Mouse (Mus musculus) spleen, postnatal 0 days (tissue): ENCODE results near the gene Nrl. TPM values are rescaled to one million over a fixed set of nuclear protein-coding genes. Genes with fewer than 3 reads are reported as not detected.

Source experiments
- polyA plus RNA-seq: library from polyadenylated mRNA; unstranded; fragments of >200 nt; fragmentation: Nextera tagmentation; extraction: Ambion mirVana; gene quantifications from 2 replicates; pipeline ENCODE4 v1.2.1, GENCODE M21; 2015

The Nrl gene
- polyA plus RNA-seq: not detected in 2 replicates

DNA sequence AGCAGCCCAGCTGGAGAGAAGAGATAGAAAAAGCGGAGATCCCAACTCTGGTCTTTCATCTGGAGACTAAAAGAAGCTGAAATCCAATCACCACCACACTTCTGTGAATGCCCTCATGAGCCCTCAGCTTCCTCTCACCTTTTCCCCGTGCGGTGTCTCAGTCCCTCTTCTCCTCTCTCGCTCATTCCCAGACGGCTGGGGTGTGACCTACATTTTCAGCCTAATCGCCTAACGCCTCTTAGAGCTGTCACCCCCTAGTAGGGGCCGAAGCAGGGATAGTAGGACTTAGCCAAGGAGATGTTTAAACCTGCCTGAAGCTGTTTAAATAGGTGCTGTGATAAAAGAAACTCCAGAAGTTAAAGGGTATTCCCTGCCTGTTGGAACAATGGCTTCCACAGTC is at the start of gene Nrl:
Gene Nrl, minus strand, starts transcription at position 197 of the 400 bp plus-strand sequence.

DNA sequence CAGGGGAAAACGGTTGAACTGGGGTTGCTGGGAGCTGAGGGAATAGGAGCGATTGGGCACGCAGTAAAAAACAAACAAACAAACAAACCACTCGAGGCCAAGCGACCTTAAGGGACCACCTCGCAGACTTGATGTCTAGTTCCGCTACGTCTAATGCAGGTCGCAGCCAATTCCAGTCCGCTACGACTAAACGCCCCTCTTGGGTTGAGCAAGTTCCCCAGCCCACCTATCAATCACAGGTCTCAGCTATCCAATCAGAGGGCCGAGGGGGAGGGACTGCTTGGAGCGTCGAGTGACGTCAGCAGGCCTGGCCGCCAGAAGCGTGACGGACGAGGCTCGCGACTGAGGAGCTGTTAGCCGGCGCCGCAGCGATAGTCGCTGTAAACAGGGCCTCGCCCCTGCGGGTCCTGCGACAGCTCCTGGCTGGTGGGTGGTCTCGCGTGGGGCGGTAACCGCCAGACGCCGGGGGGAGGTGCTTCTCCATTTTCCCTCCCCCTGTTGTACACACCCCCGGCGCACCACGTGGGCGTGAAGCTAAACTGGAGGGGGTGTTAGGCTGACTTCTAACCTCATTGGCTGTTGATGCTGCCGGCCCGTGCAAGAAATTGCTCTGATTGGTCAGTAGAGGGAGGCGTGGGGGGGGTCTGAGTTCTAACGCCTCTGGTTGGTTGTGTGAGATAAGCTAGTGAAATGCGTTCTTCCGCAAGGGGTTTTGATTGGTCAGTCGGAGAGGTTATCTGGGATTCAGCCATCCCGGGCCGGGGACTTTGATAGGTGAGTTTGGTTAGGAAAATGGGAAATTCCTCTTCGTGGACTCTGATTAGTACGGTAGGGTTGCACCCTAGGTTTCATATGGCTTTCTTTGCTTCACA is 35.7 kb upstream of the Nrl start, which contains the start of gene A730061H03Rik:
Gene A730061H03Rik, minus strand, starts transcription at position 205 of the 872 bp plus-strand sequence.

DNA sequence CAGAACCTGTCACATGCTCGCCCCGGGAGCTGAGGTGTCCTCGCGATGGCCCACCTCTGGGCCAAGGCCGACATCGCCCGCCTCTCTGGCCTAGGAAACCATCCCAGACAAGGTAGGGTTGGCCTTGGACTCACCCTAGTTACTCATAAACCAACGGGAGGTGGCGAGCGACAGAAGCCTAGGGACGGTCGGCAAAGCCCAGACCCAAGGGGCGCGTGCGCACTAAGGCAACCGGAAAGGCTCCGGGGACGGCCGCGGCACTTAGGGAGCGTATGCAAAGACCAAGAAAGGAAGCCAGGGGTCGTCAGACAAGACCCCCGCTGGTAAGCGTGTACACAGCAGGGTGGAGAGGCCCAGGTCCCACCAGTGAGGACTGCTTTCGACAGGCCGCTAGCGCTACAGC is 35.0 kb upstream of the Nrl start, which contains the start of gene Dcaf11:
Gene Dcaf11, plus strand, starts transcription at position 208 of the 403 bp plus-strand sequence.

DNA sequence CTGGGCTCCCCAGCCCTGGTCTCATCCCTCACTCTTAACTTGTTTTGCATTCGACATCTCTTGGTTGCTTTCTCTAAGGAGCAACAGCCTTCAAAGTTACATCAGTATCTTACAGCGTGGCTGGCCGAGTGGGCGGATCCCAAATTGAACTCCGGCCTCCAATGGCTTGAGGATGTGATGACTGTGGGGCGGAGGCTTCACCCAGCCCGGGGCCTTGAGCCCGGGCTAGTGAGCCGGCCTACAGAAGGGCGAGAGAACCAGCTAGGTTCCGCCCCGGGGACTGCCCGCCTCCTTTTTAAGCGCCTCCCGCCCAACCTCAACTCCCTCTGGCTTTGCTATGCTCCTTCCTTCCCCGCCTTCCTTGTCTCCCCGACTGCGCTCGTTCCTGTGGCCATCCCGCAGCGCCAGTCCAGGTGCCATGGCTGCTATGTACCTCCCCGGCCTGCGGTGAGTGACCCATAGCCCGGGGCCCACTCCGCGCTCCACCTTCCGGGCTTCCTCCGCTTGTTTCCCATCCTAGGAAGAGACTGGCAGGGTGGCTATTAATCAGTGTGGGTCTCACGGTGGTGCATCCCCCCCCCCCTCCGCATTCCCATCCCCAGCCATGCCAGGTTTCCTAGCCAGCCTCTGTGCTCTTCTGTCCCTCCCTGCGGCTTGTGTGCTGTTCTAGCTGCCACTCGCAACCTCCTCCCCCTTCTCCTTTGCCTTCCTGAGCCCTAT is 15.4 kb upstream of the Nrl start, which contains the start of gene Pck2:
Gene Pck2, plus strand, starts transcription at position 200 of the 720 bp plus-strand sequence.

DNA sequence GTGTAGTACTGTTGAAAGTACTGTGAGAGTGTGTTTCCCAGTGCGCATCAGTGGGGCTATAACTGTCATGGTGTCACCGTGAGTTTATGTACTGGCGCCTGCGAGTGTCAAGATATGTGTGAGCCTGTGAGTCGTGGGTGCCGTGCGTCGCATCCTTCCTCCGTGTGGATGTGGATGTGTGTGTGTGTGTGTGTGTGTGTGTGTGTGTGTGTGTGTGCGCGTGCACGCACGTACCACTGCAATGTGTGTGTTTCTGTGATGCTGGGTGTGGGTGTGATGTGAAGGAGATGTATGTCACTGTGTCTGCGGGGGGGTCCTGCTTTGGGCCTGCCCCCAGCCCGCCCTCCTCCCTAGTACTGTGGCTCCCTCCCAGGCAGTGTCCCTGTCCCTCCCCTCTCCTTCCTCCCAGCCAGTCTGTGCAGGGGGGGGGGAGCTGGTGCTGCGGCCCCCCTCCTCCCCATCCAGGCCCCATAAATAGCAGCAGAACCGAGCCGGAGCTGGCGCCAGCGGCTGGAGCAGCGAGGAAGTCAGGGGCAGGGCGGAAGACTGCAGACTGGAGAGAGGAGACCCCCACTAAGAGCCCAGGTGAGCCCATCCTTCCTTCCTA is 14.6 kb downstream of the Nrl start, which contains the start of gene Cpne6:
Gene Cpne6, plus strand, starts transcription at position 321 of the 607 bp plus-strand sequence.

DNA sequence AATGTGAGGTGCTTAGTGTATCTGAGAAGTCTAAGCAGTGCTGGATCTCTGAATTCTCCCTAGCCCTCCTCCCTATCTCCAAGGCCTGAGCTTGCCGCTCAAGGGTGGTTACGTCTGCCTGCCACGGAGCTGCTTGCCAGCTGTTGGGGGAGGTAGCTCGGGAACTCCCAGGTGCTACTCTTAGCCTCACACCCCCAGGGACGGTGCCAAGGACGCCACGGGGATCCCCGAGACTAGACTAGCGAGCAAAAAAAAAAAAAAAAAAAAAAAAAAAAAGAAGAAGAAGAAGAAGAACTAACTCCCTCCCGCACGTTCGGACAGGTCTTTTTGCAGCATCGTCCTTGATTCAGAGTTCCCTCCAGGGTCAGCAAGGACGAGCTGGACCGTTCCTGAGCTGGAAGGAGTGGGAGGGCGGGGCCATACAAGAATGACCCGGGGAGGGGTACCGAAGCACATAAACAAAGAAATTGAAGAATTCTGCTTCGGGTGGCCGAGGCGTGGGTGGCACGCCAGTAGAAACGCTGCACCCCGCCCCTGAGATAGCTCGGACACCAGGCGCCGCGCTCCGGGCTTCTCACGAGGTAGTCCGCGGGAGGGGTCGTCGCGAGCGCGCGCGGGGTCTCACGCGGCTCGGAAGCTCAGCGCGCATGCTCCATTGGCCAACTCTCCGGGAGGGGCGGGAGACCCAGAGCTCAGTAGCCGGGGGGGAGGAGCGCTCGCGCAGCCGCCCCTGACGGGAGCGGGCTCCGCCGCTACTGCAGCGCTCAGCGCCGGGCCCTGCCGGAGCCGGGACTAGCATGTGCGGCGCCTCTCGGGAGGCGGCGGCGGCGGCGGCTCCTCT is 34.2 kb downstream of the Nrl start, which contains the start of gene Carmil3:
Gene Carmil3, plus strand, starts transcription at position 291 of the 841 bp plus-strand sequence.

DNA sequence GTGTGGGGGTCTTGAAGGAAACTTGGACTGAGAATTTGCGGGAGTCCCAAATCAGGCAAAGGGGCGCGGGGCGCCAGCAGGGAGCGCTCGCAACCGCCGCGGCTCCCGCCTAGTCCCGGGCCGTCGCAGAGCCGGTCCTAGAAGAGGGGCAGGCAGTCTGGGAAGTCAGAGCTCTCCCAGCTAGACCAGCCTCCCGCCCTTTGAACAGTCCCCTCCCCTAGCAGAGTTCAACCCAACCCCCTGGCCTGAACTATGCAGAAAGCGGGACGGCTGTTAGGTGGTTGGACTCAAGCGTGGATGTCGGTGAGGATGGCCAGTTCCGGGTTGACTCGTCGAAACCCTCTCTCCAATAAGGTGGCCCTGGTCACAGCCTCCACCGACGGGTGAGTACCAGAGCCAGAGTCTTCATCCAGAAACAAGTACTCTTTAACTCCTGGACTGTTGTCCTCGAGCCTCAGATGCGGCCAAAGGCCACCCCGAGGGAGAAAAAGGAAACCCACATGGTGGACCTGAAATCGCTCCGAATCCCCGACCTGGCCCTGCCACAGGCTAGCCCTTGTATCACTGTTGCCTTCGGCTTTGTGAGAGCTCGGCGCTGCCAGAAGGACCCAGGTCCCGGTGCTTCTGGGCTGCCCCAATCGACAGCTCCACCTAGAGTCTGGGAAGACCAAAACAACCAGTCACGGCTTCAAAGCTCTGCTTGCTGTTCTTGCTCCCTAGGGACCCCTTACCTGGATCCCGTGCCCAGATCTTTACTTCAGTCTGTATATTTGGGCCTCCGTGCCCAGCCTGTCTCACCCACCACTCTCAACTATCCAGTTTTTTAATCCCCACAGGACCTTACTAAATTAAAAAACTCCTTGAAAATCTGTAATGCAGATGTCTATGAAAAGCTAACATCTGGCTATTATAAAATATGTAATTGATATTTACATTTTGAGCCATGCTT is 45.9 kb downstream of the Nrl start, which contains the start of gene Dhrs4:
Gene Dhrs4, plus strand, starts transcription at position 108 of the 949 bp plus-strand sequence.

Other genes with a start within 250 kb of the Nrl start
- gene Dhrs4, start 46.2 kb downstream of the Nrl start, polyA plus RNA-seq: 69.5 and 75.3 TPM in 2 replicates
- 0.37 and 0.76 TPM in 2 replicates for gene Carmil3, start 34.3 kb downstream of the Nrl start, polyA plus RNA-seq
- 0.10 and 0.12 TPM in 2 replicates for gene Cpne6, start 14.5 kb downstream of the Nrl start, polyA plus RNA-seq
- 74.2 and 76.3 TPM in 2 replicates for gene Pck2, start 15.3 kb upstream of the Nrl start, polyA plus RNA-seq
- 36.9 and 41.9 TPM in 2 replicates for gene Dcaf11, start 35.0 kb upstream of the Nrl start, polyA plus RNA-seq
- 2.7 and 3.2 TPM in 2 replicates for gene A730061H03Rik, start 35.4 kb upstream of the Nrl start, polyA plus RNA-seq
- 0.37 and 0.45 TPM in 2 replicates for gene Fitm1, start 50.6 kb upstream of the Nrl start, polyA plus RNA-seq
- gene Psme1, start 53.1 kb upstream of the Nrl start, polyA plus RNA-seq: 145 and 162 TPM in 2 replicates
- gene Emc9, start 60.3 kb upstream of the Nrl start, polyA plus RNA-seq: 46.7 and 47.4 TPM in 2 replicates
- 233 and 255 TPM in 2 replicates for gene Psme2, start 66.1 kb upstream of the Nrl start, polyA plus RNA-seq
- gene Rnf31, start 66.7 kb upstream of the Nrl start, polyA plus RNA-seq: 16.4 and 19.3 TPM in 2 replicates
- 34.6 and 38.5 TPM in 2 replicates for gene Irf9, start 78.6 kb upstream of the Nrl start, polyA plus RNA-seq
- gene Rec8, start 93.1 kb upstream of the Nrl start, polyA plus RNA-seq: 5.8 and 7.8 TPM in 2 replicates
- 24.1 and 28.0 TPM in 2 replicates for gene Ipo4, start 111.0 kb upstream of the Nrl start, polyA plus RNA-seq
- 0.64 and 1.7 TPM in 2 replicates for gene Gm49378, start 112.9 kb upstream of the Nrl start, polyA plus RNA-seq
- 56.5 and 57.4 TPM in 2 replicates for gene Tm9sf1, start 118.8 kb upstream of the Nrl start, polyA plus RNA-seq
- gene Tssk4, start 125.2 kb upstream of the Nrl start, polyA plus RNA-seq: 0.56 and 0.63 TPM in 2 replicates
- gene Mdp1, start 135.5 kb upstream of the Nrl start, polyA plus RNA-seq: 30.4 TPM in 2 replicates
- 27.5 and 30.5 TPM in 2 replicates for gene Gmpr2, start 147.0 kb upstream of the Nrl start, polyA plus RNA-seq
- gene Nedd8, start 147.1 kb upstream of the Nrl start, polyA plus RNA-seq: 303 and 330 TPM in 2 replicates
- gene Tinf2, start 156.8 kb upstream of the Nrl start, polyA plus RNA-seq: 25.8 and 29.4 TPM in 2 replicates
- gene Tgm1, start 188.9 kb upstream of the Nrl start, polyA plus RNA-seq: 1.5 and 2.0 TPM in 2 replicates
- gene Rabggta, start 197.3 kb upstream of the Nrl start, polyA plus RNA-seq: 9.9 and 14.2 TPM in 2 replicates
- 29.1 and 35.1 TPM in 2 replicates for gene Dhrs1, start 220.7 kb upstream of the Nrl start, polyA plus RNA-seq
- gene Nop9, start 220.7 kb upstream of the Nrl start, polyA plus RNA-seq: 28.7 and 31.5 TPM in 2 replicates
- gene Cideb, start 233.5 kb upstream of the Nrl start, polyA plus RNA-seq: 0.23 TPM in 1 of 2 replicates, not detected in the other
- 0.49 and 0.78 TPM in 2 replicates for gene Ltb4r2, start 236.4 kb upstream of the Nrl start, polyA plus RNA-seq
- gene Ltb4r1, start 241.0 kb upstream of the Nrl start, polyA plus RNA-seq: 33.2 and 51.6 TPM in 2 replicates